Mouse (Mus musculus): Measurements from ENCODE around the gene Tfeb.

The Tfeb gene

GRCm38 (mm10) chr17:47712889-47713571, 23.8 kb upstream of the Tfeb start:
- no peak for DNase-seq (ENCODE audit: extremely low spot score)

- no peak for DNase-seq (ENCODE audit: extremely low spot score)
Observed at GRCm38 (mm10) chr17:47715037-47715436, 21.8 kb upstream of the Tfeb start.

- no peak for DNase-seq (ENCODE audit: extremely low spot score)
Observed at GRCm38 (mm10) chr17:47721183-47721582, 15.6 kb upstream of the Tfeb start.

- DNase-seq (ENCODE audit: extremely low spot score), result no peak
Observed at GRCm38 (mm10) chr17:47726566-47726965, 10.3 kb upstream of the Tfeb start, which contains the start of gene Pgc. TSS of gene Pgc (plus strand) at chr17:47726842.

- DNase-seq (ENCODE audit: extremely low spot score), result no peak
Observed at GRCm38 (mm10) chr17:47730633-47731575, 5.9 kb upstream of the Tfeb start.

GRCm38 (mm10) chr17:47735553-47736100, 1.2 kb upstream of the Tfeb start:
- DNase-seq (ENCODE audit: extremely low spot score), result no peak

GRCm38 (mm10) chr17:47737271-47738065, 638 bp downstream of the Tfeb start:
- peak; percentile 66 for DNase-seq (ENCODE audit: extremely low spot score)

GRCm38 (mm10) chr17:47738066-47738878, 1.4 kb downstream of the Tfeb start:
- peak; percentile 51 for DNase-seq (ENCODE audit: extremely low spot score)

- DNase-seq (ENCODE audit: extremely low spot score), result peak; percentile 20
Observed at GRCm38 (mm10) chr17:47738879-47739798, 2.3 kb downstream of the Tfeb start.

- no peak for DNase-seq (ENCODE audit: extremely low spot score)
Observed at GRCm38 (mm10) chr17:47740186-47740585, 3.4 kb downstream of the Tfeb start.

GRCm38 (mm10) chr17:47742991-47743734, 6.3 kb downstream of the Tfeb start:
- DNase-seq (ENCODE audit: extremely low spot score), result no peak

GRCm38 (mm10) chr17:47744086-47744485, 7.3 kb downstream of the Tfeb start:
- no peak for DNase-seq (ENCODE audit: extremely low spot score)

- DNase-seq (ENCODE audit: extremely low spot score), result no peak
Observed at GRCm38 (mm10) chr17:47744746-47745368, 8.0 kb downstream of the Tfeb start.

GRCm38 (mm10) chr17:47748791-47749553, 12.1 kb downstream of the Tfeb start:
- no peak for DNase-seq (ENCODE audit: extremely low spot score)

GRCm38 (mm10) chr17:47749626-47750025, 12.8 kb downstream of the Tfeb start:
- no peak for DNase-seq (ENCODE audit: extremely low spot score)

- no peak for DNase-seq (ENCODE audit: extremely low spot score)
Observed at GRCm38 (mm10) chr17:47750101-47750500, 13.3 kb downstream of the Tfeb start.

- no peak for DNase-seq (ENCODE audit: extremely low spot score)
Observed at GRCm38 (mm10) chr17:47751811-47752210, 15.0 kb downstream of the Tfeb start.
